Mouse (Mus musculus) stomach, embryonic 14.5 days (tissue): ENCODE results near the gene Rab27a. TPM values are rescaled to one million over a fixed set of nuclear protein-coding genes. Genes with fewer than 3 reads are reported as not detected.
"Not testable (repeated sequence)": the region's sequence is repeated elsewhere in the genome, so short reads cannot be mapped to it uniquely, and the experiment has no call there.

Source experiments
- ATAC-seq: fragments of 200-750 bp; cut with Nextera tagmentation; 2 replicates; pipeline ENCODE4 v1.8.0; 2017; ENCODE audit warnings: low read depth, moderate TSS enrichment; ENCODE audit not compliant: insufficient number of reproducible peaks, insufficient read depth, low FRiP score
- H3K27ac ChIP-seq: fragments of 300-500 bp; sonication (generic); 2 replicates; pipeline ENCODE4 v1.5.1; 2014; ENCODE audit warnings: mild to moderate bottlenecking, low read length, moderate library complexity, mixed read lengths
- H3K27me3 ChIP-seq: fragments of 300-500 bp; sonication (generic); 2 replicates; pipeline ENCODE4 v1.6.1; 2014; ENCODE audit warnings: low read length, control low read depth, mixed read lengths; ENCODE audit not compliant: control insufficient read depth, insufficient read depth
- H3K36me3 ChIP-seq: fragments of 300-500 bp; sonication (generic); 2 replicates; pipeline ENCODE4 v1.6.1; 2014; ENCODE audit warnings: mild to moderate bottlenecking, control low read depth, low read length, moderate library complexity, mixed read lengths; ENCODE audit not compliant: control insufficient read depth, insufficient read depth
- H3K4me1 ChIP-seq: fragments of 300-500 bp; sonication (generic); 2 replicates; pipeline ENCODE4 v1.6.1; 2014; ENCODE audit warnings: low read length, control low read depth, mixed read lengths; ENCODE audit not compliant: control insufficient read depth, insufficient read depth
- H3K4me2 ChIP-seq: fragments of 300-500 bp; sonication (generic); replicated peaks from 2 replicates; pipeline ENCODE4 v1.6.1; 2014; ENCODE audit warnings: low read depth, low read length, control low read depth
- H3K4me3 ChIP-seq: fragments of 300-500 bp; sonication (generic); 2 replicates; pipeline ENCODE4 v1.5.1; 2014; ENCODE audit warnings: low read depth, low read length, control low read depth
- H3K9ac ChIP-seq: fragments of 300-500 bp; sonication (generic); replicated peaks from 2 replicates; pipeline ENCODE4 v1.6.1; 2014; ENCODE audit warnings: low read depth, mild to moderate bottlenecking, control low read depth, low read length, moderate library complexity, mixed read lengths
- H3K9me3 ChIP-seq: fragments of 300-500 bp; sonication (generic); 2 replicates; pipeline ENCODE4 v1.6.1; 2016; ENCODE audit warnings: low read depth, low read length, control low read depth; ENCODE audit not compliant: control insufficient read depth
- WGBS: fragments of 180-500 bp; shearing (Covaris S2); extraction: QIAGEN DNeasy Blood & Tissue Kit; methylation state at CpG from one replicate; pipeline ENCODE4 v1.1.7; 2014; 5-methylcytosine and 5-hydroxymethylcytosine counted together
- polyA plus RNA-seq: library from polyadenylated mRNA; unstranded; fragments of >200 nt; fragmentation: Nextera tagmentation; extraction: Ambion mirVana; gene quantifications from 2 replicates; pipeline ENCODE4 v1.2.1, GENCODE M21; 2014

Gene Rab27a
- polyA plus RNA-seq, 1 experiment from 2014 or later = 5.4 TPM

GRCm38 (mm10) chr9:73070971-73071659 is 26.5 kb downstream of the Rab27a start:
- Histone ChIP-seq H3K9me3 (no peaks in the 10 kb centered on the region; the same call in 1 of the 2 replicates), H3K27ac (peak overlapping the region; percentile 52), H3K9ac (no peak overlapping the region), H3K36me3 (no peaks in the 10 kb centered on the region), H3K27me3 (no peaks in the 10 kb centered on the region), H3K4me3 (no peak overlapping the region), H3K4me1 (peaks cover 13% of the 10 kb centered on the region), H3K4me2 (no peak overlapping the region)
- 64% methylated on average over 10 of the region's 10 CpGs for WGBS
- ATAC-seq = peak; percentile 54

GRCm38 (mm10) chr9:73072426-73072825 is 27.8 kb downstream of the Rab27a start:
- H3K4me1 ChIP-seq = peaks cover 8% of the 10 kb centered on the region
- no peak for ATAC-seq
- H3K9me3 ChIP-seq = no peaks in the 10 kb centered on the region; the same call in 1 of the 2 replicates
- H3K4me2 ChIP-seq = no peak overlapping the region
- H3K4me3 ChIP-seq = no peak overlapping the region
- no peak overlapping the region for H3K9ac ChIP-seq
- H3K36me3 ChIP-seq = no peaks in the 10 kb centered on the region
- no peak overlapping the region for H3K27ac ChIP-seq
- WGBS = 79% methylated on average over 8 of the region's 8 CpGs
- no peaks in the 10 kb centered on the region for H3K27me3 ChIP-seq

- Histone ChIP-seq H3K27ac (no peak overlapping the region), H3K4me2 (no peak overlapping the region), H3K27me3 (no peaks in the 10 kb centered on the region), H3K4me1 (peaks cover 2% of the 10 kb centered on the region; the same call in 1 of the 2 replicates), H3K9ac (no peak overlapping the region), H3K36me3 (no peaks in the 10 kb centered on the region), H3K4me3 (no peak overlapping the region), H3K9me3 (no peaks in the 10 kb centered on the region; the same call in 1 of the 2 replicates)
- ATAC-seq = no peak
- 89% methylated on average over 5 of the region's 5 CpGs for WGBS
These were observed 28.5 kb downstream of the Rab27a start for GRCm38 (mm10) chr9:73073169-73073568.

GRCm38 (mm10) chr9:73079349-73079748 is 34.7 kb downstream of the Rab27a start:
- not testable (repeated sequence) for H3K9ac ChIP-seq, H3K27me3 ChIP-seq, H3K4me3 ChIP-seq, H3K9me3 ChIP-seq, H3K4me1 ChIP-seq, H3K4me2 ChIP-seq, H3K36me3 ChIP-seq, H3K27ac ChIP-seq, ATAC-seq
- WGBS = 82% methylated on average over 10 of the region's 12 CpGs

GRCm38 (mm10) chr9:73079801-73080325 is 35.2 kb downstream of the Rab27a start:
- H3K9me3 ChIP-seq = no peaks in the 10 kb centered on the region
- no peaks in the 10 kb centered on the region for H3K4me1 ChIP-seq
- no peak overlapping the region for H3K9ac ChIP-seq
- no peak overlapping the region for H3K4me2 ChIP-seq
- ATAC-seq = no peak
- no peak overlapping the region for H3K4me3 ChIP-seq
- no peaks in the 10 kb centered on the region for H3K36me3 ChIP-seq
- H3K27ac ChIP-seq = no peak overlapping the region
- WGBS = 58% methylated on average over 7 of the region's 7 CpGs
- no peaks in the 10 kb centered on the region for H3K27me3 ChIP-seq

DNA sequence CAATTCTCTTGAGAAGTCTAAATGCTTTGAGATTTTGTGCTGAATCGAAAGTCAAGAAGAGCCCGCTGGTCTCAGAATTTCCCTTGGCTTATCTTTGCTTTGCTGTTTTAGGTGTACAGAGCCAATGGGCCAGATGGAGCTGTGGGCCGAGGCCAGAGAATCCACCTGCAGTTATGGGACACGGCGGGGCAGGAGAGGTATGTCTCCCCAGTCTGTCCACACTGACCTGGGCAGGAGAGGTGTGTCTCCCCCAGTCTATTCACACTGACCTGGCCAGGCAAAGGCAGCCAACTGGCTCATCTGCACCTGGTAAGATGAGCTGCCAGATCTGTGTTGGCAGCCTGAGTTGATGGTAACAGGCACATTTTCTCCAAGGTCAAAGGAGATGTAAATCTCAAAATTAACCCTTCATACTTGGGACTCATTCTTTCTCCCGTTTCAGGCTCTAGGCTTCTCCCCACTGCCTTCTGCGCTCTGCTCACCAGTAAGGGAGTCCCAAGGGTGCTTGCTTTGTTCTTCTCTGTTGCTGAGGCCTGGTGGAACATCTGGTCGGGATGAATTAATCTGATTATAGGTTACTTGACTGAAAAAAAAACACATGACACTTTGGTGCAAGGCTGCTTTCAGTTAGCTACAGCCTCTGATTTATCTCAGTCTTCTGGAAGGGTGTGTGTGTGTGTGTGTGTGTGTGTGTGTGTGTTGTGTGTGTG is 37.8 kb downstream of the Rab27a start:
- WGBS = 75% methylated on average over 8 of the region's 8 CpGs
- H3K9me3 ChIP-seq = no peaks in the 10 kb centered on the region
- no peaks in the 10 kb centered on the region for H3K36me3 ChIP-seq
- no peak for ATAC-seq
- no peak overlapping the region for H3K27ac ChIP-seq
- H3K27me3 ChIP-seq = no peaks in the 10 kb centered on the region
- no peak overlapping the region for H3K4me2 ChIP-seq
- no peak overlapping the region for H3K4me3 ChIP-seq
- no peaks in the 10 kb centered on the region for H3K4me1 ChIP-seq
- H3K9ac ChIP-seq = no peak overlapping the region

DNA sequence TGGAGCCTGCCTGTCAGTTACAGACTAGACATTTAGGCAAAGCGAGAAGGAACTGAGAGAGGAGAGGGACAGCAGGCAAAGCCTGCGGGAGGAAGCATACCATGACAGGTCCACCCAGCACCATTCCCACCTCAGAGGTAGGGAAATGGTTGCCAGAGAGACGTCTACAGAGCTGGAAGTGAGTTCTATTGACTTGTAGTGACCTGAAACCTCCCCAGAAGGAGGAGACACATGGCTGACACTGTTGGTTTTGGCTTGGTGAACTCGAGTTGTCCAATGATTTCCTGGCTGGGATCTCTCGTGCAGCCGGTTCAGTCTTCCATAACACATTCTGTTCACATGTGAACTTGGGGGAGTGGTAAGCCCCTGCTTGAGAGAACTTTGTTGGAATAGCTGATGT is 39.3 kb downstream of the Rab27a start:
- H3K4me2 ChIP-seq = no peak overlapping the region
- H3K27me3 ChIP-seq = no peaks in the 10 kb centered on the region
- H3K9ac ChIP-seq = no peak overlapping the region
- no peak overlapping the region for H3K27ac ChIP-seq
- ATAC-seq = no peak
- no peak overlapping the region for H3K4me3 ChIP-seq
- H3K9me3 ChIP-seq = no peaks in the 10 kb centered on the region
- 65% methylated on average over 6 of the region's 6 CpGs for WGBS
- H3K36me3 ChIP-seq = no peaks in the 10 kb centered on the region
- no peaks in the 10 kb centered on the region for H3K4me1 ChIP-seq

DNA sequence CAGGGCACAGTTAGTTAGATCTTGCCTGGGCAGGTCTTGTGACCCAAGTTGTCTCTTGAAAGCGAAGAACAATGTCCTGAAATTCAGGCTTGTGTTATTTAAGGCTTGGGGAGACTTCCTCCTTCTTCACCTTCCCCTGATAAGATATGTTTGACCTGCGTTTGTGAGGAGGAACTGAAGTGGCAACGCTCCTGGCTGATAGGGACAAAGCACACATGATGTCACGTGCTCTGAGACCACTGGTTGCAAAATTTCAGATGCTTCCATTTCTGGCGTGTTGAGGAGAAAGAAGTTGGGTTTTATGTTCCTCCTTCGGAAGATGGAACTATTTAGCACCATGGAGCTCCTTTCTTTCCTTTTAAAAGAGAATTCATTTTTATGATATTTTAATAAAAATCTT is 41.2 kb downstream of the Rab27a start:
- H3K4me3 ChIP-seq = no peak overlapping the region
- no peak overlapping the region for H3K9ac ChIP-seq
- 74% methylated on average over 6 of the region's 6 CpGs for WGBS
- H3K27me3 ChIP-seq = no peaks in the 10 kb centered on the region
- H3K27ac ChIP-seq = no peak overlapping the region
- H3K4me1 ChIP-seq = no peaks in the 10 kb centered on the region
- H3K36me3 ChIP-seq = no peaks in the 10 kb centered on the region
- no peaks in the 10 kb centered on the region for H3K9me3 ChIP-seq
- ATAC-seq = no peak
- H3K4me2 ChIP-seq = no peak overlapping the region
